Mouse (Mus musculus): ENCODE measurements around the gene H3f3b.

The H3f3b gene

GRCm38 (mm10) chr11:116001725-116002124, 26.0 kb downstream of the H3f3b start:
- DNase-seq (ENCODE audit: low read depth, low spot score), result no peak

GRCm38 (mm10) chr11:116000607-116001006, 27.2 kb downstream of the H3f3b start:
- no peak for DNase-seq (ENCODE audit: low read depth, low spot score)

DNA sequence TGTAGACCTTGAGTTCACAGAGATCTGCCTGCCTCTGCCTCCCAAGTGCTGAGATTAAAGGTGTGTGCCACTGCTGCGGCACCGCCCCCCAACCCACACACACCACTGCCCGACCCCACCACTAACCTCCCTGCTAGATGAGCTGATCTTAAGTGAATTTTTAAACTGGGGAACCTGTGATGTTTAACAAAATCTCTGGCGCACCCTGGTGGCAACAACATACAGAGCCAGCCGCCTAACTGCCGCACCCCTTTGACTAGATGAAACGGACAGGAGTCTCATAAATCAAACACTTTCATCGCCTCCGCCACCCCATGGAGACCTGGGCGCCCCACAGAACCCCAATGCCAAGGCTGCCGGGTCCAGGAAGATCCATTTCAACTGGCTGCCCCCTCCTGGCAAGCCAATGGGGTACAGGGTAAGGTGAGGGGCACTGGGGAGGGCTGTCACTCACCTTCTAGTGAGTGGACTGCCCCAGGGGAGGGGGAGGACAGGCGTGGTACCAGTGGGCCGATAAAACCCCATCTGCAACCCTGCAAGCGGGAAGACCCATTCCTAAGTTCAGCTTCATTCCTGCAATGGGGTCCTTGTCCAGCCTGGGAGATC, 28.1 kb downstream of the H3f3b start:
- peak; percentile 63 for DNase-seq (ENCODE audit: low read depth, low spot score)

- no peak for DNase-seq (ENCODE audit: low read depth, low spot score)
Measured at GRCm38 (mm10) chr11:115999027-115999426, 28.7 kb downstream of the H3f3b start.

DNA sequence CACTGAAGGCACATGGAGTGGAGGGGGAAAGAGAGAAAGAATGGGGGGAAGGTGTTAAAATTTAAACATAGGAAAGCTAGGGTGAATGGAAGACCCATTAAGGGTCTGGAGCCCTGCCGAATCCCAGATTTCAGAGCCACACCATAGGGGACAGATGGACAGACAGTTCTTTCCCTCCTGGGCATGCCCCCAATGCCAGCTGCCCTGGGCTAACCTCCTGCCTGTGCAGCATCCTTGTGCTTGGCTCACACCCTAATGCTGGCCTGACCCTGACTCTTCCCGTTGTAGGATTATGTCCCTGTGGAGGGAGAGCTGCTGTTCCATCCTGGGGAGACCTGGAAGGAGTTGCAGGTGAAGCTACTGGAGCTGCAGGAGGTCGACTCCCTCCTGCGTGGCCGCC, 30.1 kb downstream of the H3f3b start:
- no peak for DNase-seq (ENCODE audit: low read depth, low spot score)

- DNase-seq (ENCODE audit: low read depth, low spot score), result no peak
Measured at GRCm38 (mm10) chr11:115997047-115997446, 30.7 kb downstream of the H3f3b start.

DNA sequence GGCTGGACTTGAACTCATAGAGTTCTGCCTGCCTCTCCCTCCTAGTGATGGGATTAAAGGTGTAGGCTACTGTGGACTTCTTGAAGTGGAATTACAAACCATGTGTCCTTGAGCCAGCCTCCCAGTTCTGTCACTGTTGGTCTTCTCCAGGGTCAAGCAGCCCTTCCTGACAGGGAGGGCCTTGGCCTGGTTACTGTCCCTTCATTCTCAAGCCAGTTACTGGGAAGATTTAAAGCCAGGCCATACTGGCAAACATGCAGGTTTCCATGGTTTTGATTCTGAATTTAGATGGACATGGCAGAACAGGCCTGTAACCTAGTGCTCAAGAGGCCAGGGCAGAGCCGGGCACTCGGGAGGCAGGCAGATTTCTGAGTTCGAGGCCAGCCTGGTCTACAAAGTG, 32.5 kb downstream of the H3f3b start:
- no peak for DNase-seq (ENCODE audit: low read depth, low spot score)

GRCm38 (mm10) chr11:115992098-115992497, 35.7 kb downstream of the H3f3b start:
- DNase-seq (ENCODE audit: low read depth, low spot score), result no peak

GRCm38 (mm10) chr11:115989686-115990085, 38.1 kb downstream of the H3f3b start:
- no peak for DNase-seq (ENCODE audit: low read depth, low spot score)

- DNase-seq (ENCODE audit: low read depth, low spot score), result no peak
Measured at GRCm38 (mm10) chr11:115983291-115983690, 44.5 kb downstream of the H3f3b start.

- DNase-seq (ENCODE audit: low read depth, low spot score), result no peak
Measured at GRCm38 (mm10) chr11:115982472-115982871, 45.3 kb downstream of the H3f3b start.

DNA sequence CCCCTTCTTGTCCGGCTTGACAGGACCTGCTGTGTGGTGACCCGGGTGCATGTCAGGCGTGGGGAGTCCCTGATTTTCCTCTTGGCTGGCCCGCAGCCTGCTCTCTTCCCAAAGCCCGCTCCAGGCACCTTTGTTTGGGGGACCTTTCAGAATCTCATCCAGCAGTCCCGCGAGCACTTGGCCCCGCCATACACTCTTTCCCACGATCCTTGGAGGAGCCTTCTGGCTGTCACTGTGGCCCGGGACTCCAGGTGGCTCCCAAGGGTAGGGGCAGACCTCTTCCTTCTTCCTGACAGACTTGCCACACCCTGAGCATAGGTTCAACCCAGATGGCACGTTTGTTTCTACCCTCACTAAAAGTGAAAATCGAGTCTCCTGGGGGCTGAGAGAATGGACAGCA, 52.2 kb downstream of the H3f3b start:
- DNase-seq (ENCODE audit: low read depth, low spot score), result no peak

DNA sequence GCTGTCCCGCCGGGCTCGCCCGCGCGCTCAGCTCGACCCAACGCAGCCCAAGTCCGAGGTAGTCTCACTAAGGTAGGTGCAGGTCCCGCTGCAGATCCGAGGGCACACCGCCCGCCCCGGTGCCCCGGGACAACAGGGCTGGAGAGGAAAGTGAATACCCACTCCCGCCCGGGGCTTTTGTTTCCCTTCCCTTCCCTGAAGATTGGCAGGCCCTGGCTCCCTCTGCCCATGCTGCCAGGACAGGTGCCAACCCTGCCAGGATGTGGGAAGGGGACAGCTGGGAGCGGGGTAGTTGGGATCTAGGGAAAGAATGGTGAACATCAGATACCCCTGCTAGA, 52.7 kb downstream of the H3f3b start:
- no peak for DNase-seq (ENCODE audit: low read depth, low spot score)

GRCm38 (mm10) chr11:115974309-115975082, 53.3 kb downstream of the H3f3b start, which contains the start of gene Itgb4:
TSS of gene Itgb4 (plus strand) at chr11:115974709.
- DNase-seq (ENCODE audit: low read depth, low spot score), result no peak
